7 mouse cellular contexts compared by ENCODE assay signal in genomic region chr11:60930724-60931281, GRCm38 (mm10). TPM values are rescaled to one million over a fixed set of nuclear protein-coding genes. Genes with fewer than 3 reads are reported as not detected.
DNase-seq lines count a peak whose midpoint lies in the region; ATAC-seq and TF ChIP-seq lines count a peak whose summit lies in the region.

No protein-coding gene starts in this region.

- DNase-seq in 3T3-L1 (ENCODE audit: low read depth, low spot score): peak; percentile 89
- no peak for DNase-seq in forebrain, embryonic 11.5 days (ENCODE audit: low spot score)
- no peak for DNase-seq in limb, embryonic 10.5 days (ENCODE audit: low spot score)
- no peak for DNase-seq in embryo, embryonic 9.5 days (ENCODE audit: extremely low spot score)
- DNase-seq in left cerebral cortex, postnatal 25 days (ENCODE audit: low spot score in 2 of 2): no peak

- peaks cover 85% of the 10 kb centered on the region for H3K4me1 ChIP-seq in E14TG2a.4 (replicated peaks; ENCODE audit: low read depth, low read length)
- peaks cover 17% of the 10 kb centered on the region for H3K4me1 ChIP-seq in forebrain, embryonic 11.5 days (replicated peaks; ENCODE audit: control insufficient read depth, insufficient read depth, low read length)
- H3K4me1 ChIP-seq in limb, embryonic 10.5 days: peaks cover 42% of the 10 kb centered on the region
- H3K4me1 ChIP-seq in neural tube, embryonic 15.5 days: peaks cover 51% of the 10 kb centered on the region

- no peak overlapping the region for H3K27ac ChIP-seq in forebrain, embryonic 11.5 days (ENCODE audit: low read depth, low read length)
- H3K27ac ChIP-seq in limb, embryonic 10.5 days: peak overlapping the region; percentile 89; the same call in 1 of the 2 replicates
- H3K27ac ChIP-seq in neural tube, embryonic 15.5 days (replicated peaks): no peak overlapping the region

- no peak for TF ChIP-seq CTCF in E14TG2a.4 (conservative IDR thresholded peaks at IDR 0.05; ENCODE audit: low read length)

- peaks cover 49% of the 10 kb centered on the region for H3K36me3 ChIP-seq in E14TG2a.4 (ENCODE audit: insufficient read depth, low read length)
- no peaks in the 10 kb centered on the region for H3K36me3 ChIP-seq in forebrain, embryonic 11.5 days (ENCODE audit: control insufficient read depth, insufficient read depth, low read length)
- peaks cover 15% of the 10 kb centered on the region for H3K36me3 ChIP-seq in limb, embryonic 10.5 days
- no peaks in the 10 kb centered on the region for H3K36me3 ChIP-seq in neural tube, embryonic 15.5 days

- 27% methylated on average over 7 of the region's 7 CpGs for WGBS in forebrain, embryonic 11.5 days
- WGBS in limb, embryonic 10.5 days: 30% methylated on average over 7 of the region's 7 CpGs
- 32% methylated on average over 7 of the region's 7 CpGs for WGBS in neural tube, embryonic 15.5 days

- intact Hi-C loops in left cerebral cortex, postnatal 25 days (cut with DNase I): loop anchor here (10.0 kb wide), 1 partner anchor 236 kb away; the partner anchor contains the start of gene Llgl1

- peak overlapping the region; percentile 61; the same call in 1 of the 2 replicates for H3K9ac ChIP-seq in forebrain, embryonic 11.5 days (ENCODE audit: low read length)
- peak overlapping the region; percentile 86 for H3K9ac ChIP-seq in neural tube, embryonic 15.5 days (replicated peaks)

- no peaks in the 10 kb centered on the region for H3K9me3 ChIP-seq in E14TG2a.4 (ENCODE audit: low read length)
- H3K9me3 ChIP-seq in forebrain, embryonic 11.5 days (ENCODE audit: control insufficient read depth, low read length): no peaks in the 10 kb centered on the region
- no peaks in the 10 kb centered on the region for H3K9me3 ChIP-seq in limb, embryonic 10.5 days (replicated peaks)
- H3K9me3 ChIP-seq in neural tube, embryonic 15.5 days (replicated peaks): no peaks in the 10 kb centered on the region

- peak overlapping the region; percentile 97 for H3K4me3 ChIP-seq in E14TG2a.4 (replicated peaks; ENCODE audit: low read length)
- H3K4me3 ChIP-seq in forebrain, embryonic 11.5 days (ENCODE audit: low read depth, low read length): peak overlapping the region; percentile 77
- peak overlapping the region; percentile 90 for H3K4me3 ChIP-seq in limb, embryonic 10.5 days
- peak overlapping the region; percentile 91 for H3K4me3 ChIP-seq in neural tube, embryonic 15.5 days (replicated peaks)

- H3K4me2 ChIP-seq in forebrain, embryonic 11.5 days (ENCODE audit: low read depth, low read length, severe bottlenecking): peak overlapping the region; percentile 69
- peak overlapping the region; percentile 83 for H3K4me2 ChIP-seq in neural tube, embryonic 15.5 days

- no peak for ATAC-seq in forebrain, embryonic 11.5 days (replicated peaks; ENCODE audit: low FRiP score)
- ATAC-seq in neural tube, embryonic 15.5 days (ENCODE audit: low FRiP score): no peak

- no peaks in the 10 kb centered on the region for H3K27me3 ChIP-seq in E14TG2a.4 (ENCODE audit: insufficient read depth, low read length)
- no peaks in the 10 kb centered on the region for H3K27me3 ChIP-seq in forebrain, embryonic 11.5 days (ENCODE audit: control insufficient read depth, insufficient read depth, low read length)
- H3K27me3 ChIP-seq in limb, embryonic 10.5 days (ENCODE audit: low read depth, poor library complexity, severe bottlenecking): peaks cover 16% of the 10 kb centered on the region; the same call in 1 of the 2 replicates
- no peaks in the 10 kb centered on the region for H3K27me3 ChIP-seq in neural tube, embryonic 15.5 days (replicated peaks)

RNA-seq across cellular contexts. Expression of gene Map2k3, which starts 1.0 kb away (rescaled TPM):
- 47.3 and 51.0 TPM in 2 replicates for polyA plus RNA-seq in forebrain, embryonic 11.5 days (2014; fragmentation: Nextera tagmentation; extraction: Ambion mirVana)
- polyA plus RNA-seq in limb, embryonic 10.5 days (2016; fragmentation: Nextera tagmentation; extraction: Ambion mirVana): 78.3 and 93.3 TPM in 2 replicates
- polyA plus RNA-seq in neural tube, embryonic 15.5 days (2015; fragmentation: Nextera tagmentation; extraction: Ambion mirVana): 30.4 and 47.4 TPM in 2 replicates
- 10 to 100 TPM; 14.0 to 14.1 TPM for total RNA-seq in left cerebral cortex, postnatal 25 days (2021)

RNA-seq across cellular contexts. Expression of gene Natd1, which starts 16.3 kb away (rescaled TPM):
- polyA plus RNA-seq in forebrain, embryonic 11.5 days (2014; fragmentation: Nextera tagmentation; extraction: Ambion mirVana): 25.7 and 26.1 TPM in 2 replicates
- polyA plus RNA-seq in limb, embryonic 10.5 days (2016; fragmentation: Nextera tagmentation; extraction: Ambion mirVana): 14.2 and 17.0 TPM in 2 replicates
- polyA plus RNA-seq in neural tube, embryonic 15.5 days (2015; fragmentation: Nextera tagmentation; extraction: Ambion mirVana): 23.6 and 23.9 TPM in 2 replicates
- total RNA-seq in left cerebral cortex, postnatal 25 days (2021): 10 to 100 TPM; 10.3 to 11.1 TPM

RNA-seq across cellular contexts. Expression of gene Tmem11, which starts 51.7 kb away (rescaled TPM):
- 59.8 and 70.9 TPM in 2 replicates for polyA plus RNA-seq in forebrain, embryonic 11.5 days (2014; fragmentation: Nextera tagmentation; extraction: Ambion mirVana)
- polyA plus RNA-seq in limb, embryonic 10.5 days (2016; fragmentation: Nextera tagmentation; extraction: Ambion mirVana): 75.9 and 78.4 TPM in 2 replicates
- polyA plus RNA-seq in neural tube, embryonic 15.5 days (2015; fragmentation: Nextera tagmentation; extraction: Ambion mirVana): 56.4 and 61.7 TPM in 2 replicates
- total RNA-seq in left cerebral cortex, postnatal 25 days (2021): 10 to 100 TPM; 28.5 to 28.7 TPM
